Mouse (Mus musculus): Measurements from ENCODE around the gene Fgf9.

DNA sequence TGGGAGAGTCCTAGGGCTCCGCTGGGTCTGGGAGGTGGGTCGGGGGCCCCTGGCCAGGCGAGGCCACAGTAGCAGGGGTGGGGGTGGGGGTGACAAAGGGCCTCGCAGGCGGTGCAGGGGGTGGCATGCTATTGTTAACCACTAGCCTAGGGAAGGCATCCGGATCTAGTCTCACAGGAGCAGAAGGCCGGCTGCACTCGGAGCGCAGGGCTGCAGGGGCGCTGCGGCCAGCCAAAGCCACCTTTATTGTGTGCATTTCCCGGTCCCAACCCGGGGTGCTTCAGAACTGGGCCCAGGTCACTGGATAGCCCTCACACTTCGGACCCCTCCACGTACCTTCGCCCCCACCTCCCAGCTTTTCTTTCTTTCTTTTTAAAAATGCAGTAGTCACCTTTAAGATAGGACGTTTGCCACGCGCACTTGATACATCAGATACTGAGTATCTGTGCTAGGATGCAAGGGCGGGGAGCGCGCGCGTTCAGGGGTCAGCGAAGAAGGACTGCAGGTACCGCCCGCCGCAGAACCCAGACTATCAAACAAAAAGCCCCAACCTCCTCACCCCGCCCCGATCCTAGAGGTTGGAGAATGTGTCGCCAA is 5.2 kb downstream of the Fgf9 start:
- TF ChIP-seq CTCF (IDR thresholded peaks at IDR 0.05; ENCODE audit: control insufficient read depth, insufficient read depth, insufficient read length): no peak
- no peak for TF ChIP-seq MYOG (IDR thresholded peaks at IDR 0.05; ENCODE audit: control insufficient read depth, extremely low read depth, insufficient read length)

Measured in C2C12 (cell line).